Mouse (Mus musculus) cerebellum, adult 2 months (tissue): Measurements from ENCODE around the gene Cnot11.

ENCODE experiments used
- CTCF ChIP-seq: fragments of 200-500 bp; IDR thresholded peaks from 2 replicates; pipeline ENCODE4 v1.5.1; 2011; ENCODE audit warnings: low read depth, mild to moderate bottlenecking, control low read depth, low read length, moderate library complexity, borderline replicate concordance; ENCODE audit not compliant: insufficient read depth
- POLR2A ChIP-seq: fragments of 200-500 bp; IDR thresholded peaks from 2 replicates; pipeline ENCODE4 v1.6.1; 2011; ENCODE audit warnings: low read length, control low read depth, borderline replicate concordance; ENCODE audit not compliant: insufficient read depth

DNA sequence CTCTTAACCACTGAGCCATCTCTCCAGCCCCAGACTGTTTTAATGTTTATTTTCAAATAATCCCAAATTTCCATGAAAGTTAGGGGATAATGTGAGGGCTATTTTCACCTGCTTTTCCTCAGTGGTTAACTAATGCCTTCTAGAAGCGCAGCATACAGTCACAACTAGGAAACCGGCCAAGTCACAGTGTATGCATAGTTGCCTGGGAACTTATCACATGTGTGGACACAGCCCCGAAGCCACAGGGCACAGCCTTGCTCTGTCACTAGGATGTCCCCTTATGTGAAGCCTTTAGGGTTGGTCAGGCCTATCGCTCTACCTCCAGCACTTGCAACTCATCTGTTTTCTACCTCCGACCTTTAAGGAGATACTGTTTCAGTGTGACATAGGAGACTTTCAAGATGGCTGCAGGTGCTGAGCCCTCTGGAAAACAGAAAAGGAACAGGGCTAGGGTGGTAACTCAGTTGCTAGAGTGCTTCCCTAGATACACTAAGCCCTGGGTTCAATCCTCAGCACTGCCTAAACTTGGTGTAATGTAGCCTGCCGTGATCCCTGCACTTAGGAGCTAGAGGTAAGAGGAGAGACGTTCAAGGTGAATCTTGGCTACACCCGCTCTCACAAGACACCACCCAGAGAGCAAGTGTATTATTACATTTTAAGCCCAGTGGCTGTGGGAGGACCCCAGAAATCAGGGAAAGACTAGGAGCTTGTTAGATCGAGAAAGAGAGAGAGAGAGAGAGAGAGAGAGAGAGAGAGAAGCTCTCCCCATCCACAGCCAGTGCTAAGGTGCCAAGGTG is 8.2 kb upstream of the Cnot11 start:
- no peak for TF ChIP-seq POLR2A
- TF ChIP-seq CTCF = no peak
